Mouse (Mus musculus) forebrain, embryonic 13.5 days (tissue): Measurements from ENCODE around the gene Mrpl19. TPM values are rescaled to one million over a fixed set of nuclear protein-coding genes. Genes with fewer than 3 reads are reported as not detected.

ENCODE experiments used
- ATAC-seq: fragments of 200-750 bp; cut with Nextera tagmentation; 2 replicates; pipeline ENCODE4 v1.8.0; 2017
- H3K27ac ChIP-seq: fragments of 300-500 bp; sonication (generic); 2 replicates; pipeline ENCODE4 v1.5.1; 2015; ENCODE audit warnings: inconsistent platforms, mild to moderate bottlenecking, moderate library complexity
- H3K27me3 ChIP-seq: fragments of 300-500 bp; sonication (generic); 2 replicates; pipeline ENCODE4 v1.6.1; 2015; ENCODE audit warnings: mild to moderate bottlenecking, inconsistent platforms
- H3K36me3 ChIP-seq: fragments of 300-500 bp; sonication (generic); 2 replicates; pipeline ENCODE4 v1.6.1; 2015; ENCODE audit warnings: mild to moderate bottlenecking, inconsistent platforms; ENCODE audit not compliant: poor library complexity, severe bottlenecking
- H3K4me1 ChIP-seq: fragments of 300-500 bp; sonication (generic); 2 replicates; pipeline ENCODE4 v1.6.1; 2015; ENCODE audit warnings: inconsistent platforms
- H3K4me2 ChIP-seq: fragments of 300-500 bp; sonication (generic); 2 replicates; pipeline ENCODE4 v1.6.1; 2015; ENCODE audit warnings: inconsistent platforms, mild to moderate bottlenecking, moderate library complexity
- H3K4me3 ChIP-seq: fragments of 300-500 bp; sonication (generic); 2 replicates; pipeline ENCODE4 v1.5.1; 2015; ENCODE audit warnings: mild to moderate bottlenecking, inconsistent platforms
- H3K9ac ChIP-seq: fragments of 300-500 bp; sonication (generic); 2 replicates; pipeline ENCODE4 v1.6.1; 2015; ENCODE audit warnings: mild to moderate bottlenecking, inconsistent platforms
- H3K9me3 ChIP-seq: fragments of 300-500 bp; sonication (generic); replicated peaks from 2 replicates; pipeline ENCODE4 v1.6.1; 2016; ENCODE audit warnings: inconsistent platforms
- WGBS: fragments of 180-500 bp; shearing (Covaris S2); methylation state at CpG from one replicate; pipeline ENCODE4 v1.1.7; 2015; 5-methylcytosine and 5-hydroxymethylcytosine counted together
- polyA plus RNA-seq: library from polyadenylated mRNA; unstranded; fragments of >200 nt; fragmentation: Nextera tagmentation; extraction: Ambion mirVana; gene quantifications from 2 replicates; pipeline ENCODE4 v1.2.1, GENCODE M21; 2015

Mrpl19 gene
- polyA plus RNA-seq, 1 experiment from 2014 or later, result 50.1 TPM

GRCm38 (mm10) chr6:81966068-81966544 is 348 bp upstream of the Mrpl19 start:
- WGBS, result 49% methylated on average over 2 of the region's 2 CpGs
- Histone ChIP-seq H3K9ac (no peak overlapping the region; the same call in 1 of the 2 replicates), H3K4me1 (peaks cover 10% of the 10 kb centered on the region), H3K36me3 (peaks cover 26% of the 10 kb centered on the region), H3K9me3 (no peaks in the 10 kb centered on the region), H3K27ac (no peak overlapping the region), H3K4me3 (peak overlapping the region; percentile 79), H3K4me2 (peak overlapping the region; percentile 77), H3K27me3 (no peaks in the 10 kb centered on the region)
- no peak for ATAC-seq

DNA sequence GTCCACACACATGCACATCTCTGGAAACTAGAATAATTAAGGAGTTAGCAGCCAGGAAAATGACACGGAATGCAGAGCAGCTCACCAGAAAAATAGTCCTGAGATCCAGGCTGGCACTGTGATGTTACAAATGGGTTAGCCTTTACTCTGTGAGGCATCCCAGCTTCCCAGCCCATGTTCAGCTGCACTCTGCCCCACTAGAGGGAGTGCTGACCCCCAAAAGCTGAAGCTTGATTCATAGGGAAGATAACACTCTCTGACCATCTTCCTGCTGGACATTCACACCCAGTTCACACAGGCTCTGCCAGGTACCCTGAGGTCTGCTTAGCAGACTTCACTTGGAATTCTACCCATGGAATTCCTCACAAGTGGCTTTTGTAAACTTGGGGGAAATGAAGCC is 5.5 kb downstream of the Mrpl19 start:
- WGBS, result 80% methylated on average over 1 of the region's 1 CpGs
- H3K36me3 ChIP-seq, result peaks cover 82% of the 10 kb centered on the region
- no peak overlapping the region for H3K4me2 ChIP-seq
- H3K9ac ChIP-seq, result no peak overlapping the region
- H3K27me3 ChIP-seq, result no peaks in the 10 kb centered on the region
- ATAC-seq, result no peak
- H3K27ac ChIP-seq, result no peak overlapping the region
- peaks cover 10% of the 10 kb centered on the region for H3K4me1 ChIP-seq
- peaks cover 5% of the 10 kb centered on the region; the same call in 1 of the 2 replicates for H3K9me3 ChIP-seq
- H3K4me3 ChIP-seq, result no peak overlapping the region

DNA sequence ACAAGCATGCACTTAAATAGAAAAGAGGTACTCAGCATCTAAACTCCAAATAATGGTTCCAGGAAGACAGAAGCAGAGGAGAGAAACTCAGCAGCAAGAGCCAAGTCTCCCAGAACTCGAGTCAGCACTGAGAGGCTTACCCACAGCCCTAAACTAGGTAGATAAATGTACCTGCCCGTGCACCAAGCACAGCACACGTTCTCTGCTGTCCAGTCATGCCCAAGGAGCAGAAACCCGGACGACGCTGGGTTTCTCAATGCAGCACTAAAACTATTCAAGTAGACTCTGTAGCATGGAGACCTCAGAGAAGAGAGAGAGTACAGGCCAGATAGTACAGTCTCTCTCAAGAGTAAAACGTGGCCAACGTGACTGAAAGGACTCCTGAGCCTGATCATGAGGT is 5.9 kb downstream of the Mrpl19 start:
- no peak overlapping the region for H3K9ac ChIP-seq
- H3K4me3 ChIP-seq, result no peak overlapping the region
- 93% methylated on average over 8 of the region's 8 CpGs for WGBS
- no peak overlapping the region for H3K27ac ChIP-seq
- H3K9me3 ChIP-seq, result peaks cover 5% of the 10 kb centered on the region; the same call in 1 of the 2 replicates
- peaks cover 6% of the 10 kb centered on the region for H3K4me1 ChIP-seq
- H3K27me3 ChIP-seq, result no peaks in the 10 kb centered on the region
- no peak for ATAC-seq
- H3K4me2 ChIP-seq, result no peak overlapping the region
- H3K36me3 ChIP-seq, result peaks cover 87% of the 10 kb centered on the region

DNA sequence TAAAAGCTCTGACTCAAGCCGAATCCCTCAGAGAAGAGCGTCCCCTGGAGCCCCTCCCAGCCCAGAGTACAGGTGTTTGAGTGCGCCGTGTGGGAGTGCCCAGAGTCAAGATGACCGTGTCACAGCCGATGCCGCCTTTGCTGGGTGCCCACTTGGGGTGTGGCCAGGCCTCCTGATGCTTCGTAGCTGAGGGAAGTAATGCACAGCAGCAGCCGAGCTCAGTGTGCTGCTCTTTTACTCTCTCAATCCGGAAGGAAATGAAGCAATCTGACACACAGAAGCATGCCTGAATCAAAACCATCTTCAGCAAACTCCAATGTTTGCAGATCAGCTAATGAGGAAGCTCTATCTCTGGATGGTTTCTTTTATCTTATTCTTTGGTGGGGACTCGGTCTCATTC is 7.8 kb downstream of the Mrpl19 start:
- H3K9me3 ChIP-seq, result peaks cover 5% of the 10 kb centered on the region; the same call in 1 of the 2 replicates
- 92% methylated on average over 11 of the region's 11 CpGs for WGBS

DNA sequence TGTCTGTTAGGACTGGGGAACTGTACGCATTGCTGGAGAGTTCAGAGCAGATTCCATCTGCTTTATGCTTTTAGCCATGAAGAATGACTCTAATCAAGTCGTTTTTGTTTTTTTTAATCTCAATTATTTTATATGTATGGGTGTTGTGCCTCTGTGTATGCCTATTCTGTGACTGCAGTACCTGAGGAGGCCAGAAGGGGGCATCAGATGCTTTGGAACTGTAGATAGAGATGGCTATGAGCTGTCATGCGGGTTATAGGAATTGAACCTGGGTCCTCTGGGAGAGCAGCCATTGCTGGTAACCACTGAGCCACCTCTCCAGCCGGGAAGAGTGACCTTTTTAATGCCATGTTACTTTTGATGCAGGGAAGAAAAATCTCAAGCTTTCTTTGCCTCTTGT is 9.4 kb downstream of the Mrpl19 start:
- H3K36me3 ChIP-seq, result peaks cover 90% of the 10 kb centered on the region
- 94% methylated on average over 4 of the region's 4 CpGs for WGBS
- no peak for ATAC-seq

More for the DNA sequence above, 7.8 kb downstream of the Mrpl19 start:
- no peaks in the 10 kb centered on the region for H3K27me3 ChIP-seq
- no peak overlapping the region for H3K4me3 ChIP-seq
- H3K4me2 ChIP-seq, result no peak overlapping the region
- H3K4me1 ChIP-seq, result no peaks in the 10 kb centered on the region
- no peak for ATAC-seq
- no peak overlapping the region for H3K9ac ChIP-seq
- peaks cover 89% of the 10 kb centered on the region for H3K36me3 ChIP-seq
- H3K27ac ChIP-seq, result no peak overlapping the region

DNA sequence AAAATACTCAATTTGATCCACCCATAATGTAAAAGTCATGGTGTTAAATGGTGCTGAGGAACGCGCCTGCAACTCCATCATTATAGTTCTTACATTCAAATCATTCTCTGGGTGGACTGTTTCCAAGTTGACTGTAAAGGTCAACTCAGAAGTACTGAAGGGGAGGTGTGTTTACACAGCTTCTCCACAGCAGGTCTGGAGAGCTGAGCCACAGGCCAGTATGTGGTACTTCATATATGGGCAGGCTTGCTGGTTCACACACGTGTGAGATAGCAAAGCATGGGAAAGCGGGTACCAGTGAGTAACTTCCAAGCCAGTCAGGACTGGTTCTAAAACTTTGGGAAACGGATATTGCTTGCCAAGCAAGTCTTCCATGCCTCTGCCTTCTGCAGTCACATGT is 10.6 kb downstream of the Mrpl19 start:
- Histone ChIP-seq H3K36me3 (peaks cover 91% of the 10 kb centered on the region), H3K9me3 (peaks cover 5% of the 10 kb centered on the region; the same call in 1 of the 2 replicates), H3K27ac (no peak overlapping the region), H3K9ac (no peak overlapping the region), H3K4me3 (no peak overlapping the region), H3K4me1 (no peaks in the 10 kb centered on the region), H3K27me3 (no peaks in the 10 kb centered on the region), H3K4me2 (no peak overlapping the region)
- no peak for ATAC-seq
- WGBS, result 94% methylated on average over 5 of the region's 5 CpGs

More for the DNA sequence above, 9.4 kb downstream of the Mrpl19 start:
- H3K4me2 ChIP-seq, result no peak overlapping the region
- H3K4me1 ChIP-seq, result no peaks in the 10 kb centered on the region
- no peak overlapping the region for H3K27ac ChIP-seq
- H3K27me3 ChIP-seq, result no peaks in the 10 kb centered on the region
- H3K4me3 ChIP-seq, result no peak overlapping the region
- H3K9ac ChIP-seq, result no peak overlapping the region
- H3K9me3 ChIP-seq, result peaks cover 5% of the 10 kb centered on the region; the same call in 1 of the 2 replicates

- H3K4me1 ChIP-seq, result no peaks in the 10 kb centered on the region
These were observed 18.9 kb downstream of the Mrpl19 start for GRCm38 (mm10) chr6:81946906-81947305.

DNA sequence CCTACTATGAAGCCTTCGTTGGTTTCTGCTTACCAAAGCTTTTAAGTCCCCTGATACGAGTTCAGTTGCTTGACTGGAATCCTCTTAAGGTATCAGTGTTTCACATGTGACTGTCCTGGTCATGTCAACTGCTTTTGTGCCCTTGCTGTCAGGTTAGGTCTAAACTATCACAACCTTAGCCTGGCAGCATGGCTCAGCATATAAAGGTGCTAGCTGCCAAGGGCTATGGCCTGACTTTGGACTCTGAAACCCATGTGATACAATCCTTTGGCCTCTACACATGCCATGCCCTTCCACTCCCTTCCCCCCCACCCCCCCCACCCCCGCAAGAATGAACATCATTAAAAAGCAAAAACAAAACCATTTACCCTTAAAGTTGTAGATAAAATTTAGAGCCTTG is 21.3 kb downstream of the Mrpl19 start:
- no peaks in the 10 kb centered on the region for H3K4me1 ChIP-seq
- H3K27ac ChIP-seq, result no peak overlapping the region
- H3K9ac ChIP-seq, result no peak overlapping the region
- H3K36me3 ChIP-seq, result peaks cover 94% of the 10 kb centered on the region
- no peaks in the 10 kb centered on the region for H3K9me3 ChIP-seq
- H3K4me3 ChIP-seq, result no peak overlapping the region
- H3K27me3 ChIP-seq, result no peaks in the 10 kb centered on the region
- no peak for ATAC-seq
- 97% methylated on average over 3 of the region's 3 CpGs for WGBS
- no peak overlapping the region for H3K4me2 ChIP-seq

More at GRCm38 (mm10) chr6:81946906-81947305, 18.9 kb downstream of the Mrpl19 start:
- Histone ChIP-seq H3K27ac (no peak overlapping the region), H3K4me2 (no peak overlapping the region), H3K4me3 (no peak overlapping the region), H3K9me3 (no peaks in the 10 kb centered on the region), H3K9ac (no peak overlapping the region), H3K27me3 (no peaks in the 10 kb centered on the region), H3K36me3 (peaks cover 94% of the 10 kb centered on the region)
- 97% methylated on average over 6 of the region's 6 CpGs for WGBS
- no peak for ATAC-seq

GRCm38 (mm10) chr6:81943281-81943680 is 22.5 kb downstream of the Mrpl19 start:
- H3K4me2 ChIP-seq, result no peak overlapping the region
- H3K27me3 ChIP-seq, result no peaks in the 10 kb centered on the region
- 94% methylated on average over 2 of the region's 2 CpGs for WGBS
- ATAC-seq, result no peak
- H3K9ac ChIP-seq, result no peak overlapping the region
- peaks cover 88% of the 10 kb centered on the region for H3K36me3 ChIP-seq
- H3K27ac ChIP-seq, result no peak overlapping the region
- no peaks in the 10 kb centered on the region for H3K9me3 ChIP-seq
- H3K4me3 ChIP-seq, result no peak overlapping the region
- no peaks in the 10 kb centered on the region for H3K4me1 ChIP-seq

GRCm38 (mm10) chr6:81941718-81942117 is 24.0 kb downstream of the Mrpl19 start:
- no peak for ATAC-seq
- no peak overlapping the region for H3K4me3 ChIP-seq
- no peak overlapping the region for H3K27ac ChIP-seq
- no peak overlapping the region for H3K4me2 ChIP-seq
- H3K36me3 ChIP-seq, result peaks cover 87% of the 10 kb centered on the region
- no peak overlapping the region for H3K9ac ChIP-seq
- WGBS, result 90% methylated on average over 5 of the region's 5 CpGs
- H3K4me1 ChIP-seq, result no peaks in the 10 kb centered on the region
- H3K27me3 ChIP-seq, result no peaks in the 10 kb centered on the region
- no peaks in the 10 kb centered on the region for H3K9me3 ChIP-seq

GRCm38 (mm10) chr6:81933281-81933680 is 32.5 kb downstream of the Mrpl19 start:
- H3K9ac ChIP-seq, result no peak overlapping the region
- ATAC-seq, result no peak
- no peak overlapping the region for H3K27ac ChIP-seq
- peaks cover 5% of the 10 kb centered on the region; the same call in 1 of the 2 replicates for H3K9me3 ChIP-seq
- H3K4me3 ChIP-seq, result no peak overlapping the region
- H3K27me3 ChIP-seq, result no peaks in the 10 kb centered on the region
- WGBS, result 98% methylated on average over 3 of the region's 3 CpGs
- H3K4me1 ChIP-seq, result no peaks in the 10 kb centered on the region
- peaks cover 83% of the 10 kb centered on the region for H3K36me3 ChIP-seq
- H3K4me2 ChIP-seq, result no peak overlapping the region

GRCm38 (mm10) chr6:81929402-81929801 is 36.4 kb downstream of the Mrpl19 start:
- H3K27ac ChIP-seq, result no peak overlapping the region
- no peaks in the 10 kb centered on the region for H3K27me3 ChIP-seq
- no peak overlapping the region for H3K4me3 ChIP-seq
- peaks cover 11% of the 10 kb centered on the region for H3K4me1 ChIP-seq
- H3K9me3 ChIP-seq, result no peaks in the 10 kb centered on the region; the same call in 1 of the 2 replicates
- WGBS, result 92% methylated on average over 4 of the region's 4 CpGs
- no peak for ATAC-seq
- H3K4me2 ChIP-seq, result no peak overlapping the region
- H3K9ac ChIP-seq, result no peak overlapping the region
- H3K36me3 ChIP-seq, result peaks cover 76% of the 10 kb centered on the region

- 13% methylated on average over 5 of the region's 5 CpGs for WGBS
- peak; percentile 53 for ATAC-seq
These were observed 41.5 kb downstream of the Mrpl19 start for GRCm38 (mm10) chr6:81924304-81924703.

More at GRCm38 (mm10) chr6:81924304-81924703, 41.5 kb downstream of the Mrpl19 start:
- Histone ChIP-seq H3K36me3 (peaks cover 34% of the 10 kb centered on the region), H3K4me2 (peak overlapping the region; percentile 74), H3K27me3 (no peaks in the 10 kb centered on the region), H3K9ac (peak overlapping the region; percentile 94), H3K27ac (no peak overlapping the region), H3K9me3 (no peaks in the 10 kb centered on the region), H3K4me3 (peak overlapping the region; percentile 87), H3K4me1 (peaks cover 16% of the 10 kb centered on the region)
